8 mouse cellular contexts compared by ENCODE assay signal in the genomic region with DNA sequence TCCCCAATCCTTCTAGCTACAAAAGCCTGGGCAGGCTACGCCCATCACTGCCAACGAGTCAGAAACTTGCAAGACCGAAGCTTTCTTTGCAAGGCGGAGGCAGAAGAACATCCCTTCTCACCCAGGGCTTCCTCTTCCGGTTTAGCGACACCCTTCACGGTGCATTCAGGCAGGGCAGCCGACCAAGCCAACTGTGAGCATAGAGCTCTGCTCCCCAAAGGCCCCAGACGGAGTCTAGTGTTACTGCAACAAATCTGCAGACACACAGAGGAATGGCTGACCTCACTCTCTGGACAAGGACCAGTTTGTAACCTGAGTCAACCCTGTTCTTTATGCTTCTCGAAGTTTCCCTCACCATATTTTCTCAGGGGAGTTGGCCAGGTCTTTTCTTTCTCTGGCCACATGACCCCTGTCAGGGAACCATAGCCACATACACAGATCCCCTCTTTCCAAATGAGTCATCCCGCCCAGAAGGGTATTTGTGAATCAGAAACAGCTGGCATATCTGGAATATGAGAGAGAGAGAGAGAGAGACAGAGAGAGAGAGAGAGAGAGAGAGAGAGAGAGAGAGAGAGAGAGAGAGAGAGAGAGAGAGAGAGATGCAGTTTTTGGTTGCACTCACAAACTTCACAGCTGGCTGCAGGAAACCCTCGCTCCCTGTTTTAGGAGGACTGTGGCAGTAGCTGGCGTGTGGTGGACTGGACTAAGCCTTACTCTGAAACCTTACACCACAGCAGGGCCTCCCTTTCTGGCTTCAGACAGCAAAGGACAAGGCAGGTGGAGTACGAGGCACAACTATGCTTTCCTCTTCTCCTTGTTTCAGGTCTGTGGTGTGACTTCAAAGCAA. TPM values are rescaled to one million over a fixed set of nuclear protein-coding genes. Genes with fewer than 3 reads are reported as not detected.
DNase-seq lines count a peak whose midpoint lies in the region; ATAC-seq and TF ChIP-seq lines count a peak whose summit lies in the region.

No protein-coding gene starts in this region.

- TF ChIP-seq POLR2A in lung, adult 2 months (IDR thresholded peaks at IDR 0.05; ENCODE audit: borderline replicate concordance, extremely low read depth, low read depth, low read length): peak; percentile 55; the same call in 1 of the 2 replicates

- DNase-seq in urinary bladder, postnatal 14 days (ENCODE audit: low spot score): peak; percentile 69
- DNase-seq in urinary bladder, adult 2 months (ENCODE audit: low spot score): no peak
- peak; percentile 61 for DNase-seq in forelimb bud, embryonic 11.5 days (ENCODE audit: low read depth, low spot score)
- peak; percentile 49 for DNase-seq in lung, adult 2 months
- DNase-seq in retina, postnatal 1 day: peak; percentile 30
- no peak for DNase-seq in frontal cortex, postnatal 36 days (ENCODE audit: low spot score in 2 of 2)
- no peak for DNase-seq in layer of hippocampus, adult 18-20 months (ENCODE audit: low spot score in 2 of 2)

- no peaks in the 10 kb centered on the region for H3K9me3 ChIP-seq in hindbrain, embryonic 12.5 days (replicated peaks)

- ATAC-seq in hindbrain, embryonic 12.5 days (ENCODE audit: low FRiP score): no peak

- no peak for TF ChIP-seq CTCF in lung, adult 2 months (IDR thresholded peaks at IDR 0.05; ENCODE audit: insufficient read depth, low read length)

- H3K9ac ChIP-seq in hindbrain, embryonic 12.5 days: no peak overlapping the region

- H3K4me1 ChIP-seq in hindbrain, embryonic 12.5 days: peaks cover 22% of the 10 kb centered on the region
- peaks cover 23% of the 10 kb centered on the region for H3K4me1 ChIP-seq in lung, adult 2 months (ENCODE audit: control insufficient read depth, insufficient read depth, low read length)

- no peaks in the 10 kb centered on the region for H3K36me3 ChIP-seq in hindbrain, embryonic 12.5 days

- peak overlapping the region; percentile 62 for H3K27ac ChIP-seq in hindbrain, embryonic 12.5 days

- peaks cover 13% of the 10 kb centered on the region for H3K27me3 ChIP-seq in hindbrain, embryonic 12.5 days

- H3K4me2 ChIP-seq in hindbrain, embryonic 12.5 days (replicated peaks): no peak overlapping the region; the same call in 1 of the 2 replicates

- WGBS in hindbrain, embryonic 12.5 days: 20% methylated on average over 14 of the region's 14 CpGs
- WGBS in lung, adult 2 months: 20% methylated on average over 14 of the region's 14 CpGs

- H3K4me3 ChIP-seq in hindbrain, embryonic 12.5 days: no peak overlapping the region
- peak overlapping the region; percentile 11 for H3K4me3 ChIP-seq in lung, adult 2 months (replicated peaks; ENCODE audit: extremely low read depth, low read depth, low read length)

RNA-seq across cellular contexts. Expression of gene Capn2, which starts 2.9 kb away (rescaled TPM):
- 98.2 and 103 TPM in 2 replicates for polyA plus RNA-seq in urinary bladder, adult 2 months (2012; rRNA removed)
- polyA plus RNA-seq in hindbrain, embryonic 12.5 days (2016; fragmentation: Nextera tagmentation; extraction: Ambion mirVana): 136 and 138 TPM in 2 replicates
- 69.0 and 71.5 TPM in 2 replicates for polyA plus RNA-seq in lung, adult 2 months (2012; rRNA removed)
- 10 to 100 TPM; 63.2 to 68.1 TPM for total RNA-seq in layer of hippocampus, adult 18-20 months (2021)

RNA-seq across cellular contexts. Expression of gene Capn8, which starts 44.5 kb away (rescaled TPM):
- polyA plus RNA-seq in urinary bladder, adult 2 months (2012; rRNA removed): 0.07 and 0.09 TPM in 2 replicates
- polyA plus RNA-seq in hindbrain, embryonic 12.5 days (2016; fragmentation: Nextera tagmentation; extraction: Ambion mirVana): not detected in 2 replicates
- polyA plus RNA-seq in lung, adult 2 months (2012; rRNA removed): 0.26 TPM in 2 replicates
- not detected for total RNA-seq in layer of hippocampus, adult 18-20 months (2021)

Comparison
In these comparisons a context has a peak if more than half of its experiments do, and no peak if none do; other contexts are left out.
1. DNase-seq: peak in urinary bladder, postnatal 14 days (single experiment), forelimb bud, embryonic 11.5 days (single experiment), lung, adult 2 months (single experiment) and retina, postnatal 1 day (single experiment); none in urinary bladder, adult 2 months (single experiment), frontal cortex, postnatal 36 days (0 of 2) and layer of hippocampus, adult 18-20 months (0 of 2).